Mouse (Mus musculus): Measurements from ENCODE around the gene Ldhd.

Ldhd gene

GRCm38 (mm10) chr8:111594951-111595350, 35.2 kb downstream of the Ldhd start:
- peak; percentile 59 for DNase-seq (ENCODE audit: low read depth)

DNA sequence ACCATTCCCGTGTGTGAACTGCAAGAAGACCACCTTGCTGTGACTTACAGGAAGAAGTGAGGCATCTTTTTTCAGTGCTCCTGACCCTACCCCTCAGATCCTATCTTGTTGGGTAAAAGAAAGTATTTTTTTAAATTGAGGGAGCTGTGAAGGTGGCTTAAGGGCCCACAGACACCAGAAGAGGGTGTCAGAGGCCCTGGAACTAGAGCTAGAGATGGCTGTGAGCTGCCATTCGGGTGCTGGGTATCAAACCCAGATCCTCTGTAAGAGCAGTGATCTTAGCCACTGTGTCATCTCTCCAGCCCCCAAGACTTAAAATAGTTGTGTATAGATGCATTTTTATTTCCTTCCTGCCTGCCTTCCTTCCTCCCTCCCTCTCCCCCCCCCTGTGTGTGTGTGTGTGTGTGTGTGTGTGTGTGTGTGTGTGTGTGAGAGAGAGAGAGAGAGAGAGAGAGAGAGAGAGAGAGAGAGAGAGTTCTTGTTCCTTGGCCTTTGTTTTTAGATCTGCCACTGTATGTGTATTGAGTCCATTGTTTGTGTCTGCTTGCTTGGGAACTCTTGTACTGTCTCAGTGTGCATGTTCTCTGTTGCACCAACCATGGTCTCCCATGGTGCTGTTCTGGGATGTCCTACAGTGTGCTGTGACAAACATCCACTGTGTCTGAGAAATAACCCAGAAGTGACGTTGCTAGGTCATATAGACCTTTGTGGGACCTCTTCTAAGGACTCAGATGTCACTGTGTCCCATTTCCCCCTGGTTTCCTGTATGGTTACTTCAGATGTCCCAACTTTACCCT, 35.9 kb downstream of the Ldhd start:
- DNase-seq (ENCODE audit: low read depth), result peak; percentile 74

GRCm38 (mm10) chr8:111592390-111592910, 37.7 kb downstream of the Ldhd start:
- DNase-seq (ENCODE audit: low read depth), result no peak

- no peak for DNase-seq (ENCODE audit: low read depth)
Measured at GRCm38 (mm10) chr8:111591176-111591575, 39.0 kb downstream of the Ldhd start.

- DNase-seq (ENCODE audit: low read depth), result no peak
Measured at GRCm38 (mm10) chr8:111590214-111590613, 40.0 kb downstream of the Ldhd start.

DNA sequence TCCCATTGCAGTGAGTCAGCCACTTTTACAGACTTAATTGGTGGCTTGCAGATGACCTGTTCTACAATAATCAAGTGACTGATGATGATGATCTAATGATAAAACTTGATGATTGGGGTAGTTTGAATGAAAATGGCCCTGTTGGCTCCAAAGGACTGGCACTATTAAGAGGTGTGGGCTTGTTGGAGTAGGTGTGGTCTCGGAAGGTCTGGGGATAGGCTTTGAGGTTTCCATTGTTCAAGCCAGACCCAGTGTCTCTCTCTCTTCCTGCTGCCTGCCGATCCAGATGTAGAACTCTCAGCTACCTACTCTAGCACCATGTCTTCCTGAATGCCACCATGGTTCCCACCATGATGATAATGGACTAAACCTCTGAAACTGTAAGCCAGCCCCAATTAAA, 41.8 kb downstream of the Ldhd start:
- DNase-seq (ENCODE audit: low read depth), result no peak

GRCm38 (mm10) chr8:111587545-111588094, 42.6 kb downstream of the Ldhd start:
- DNase-seq (ENCODE audit: low read depth), result peak; percentile 33

GRCm38 (mm10) chr8:111584946-111585345, 45.2 kb downstream of the Ldhd start:
- DNase-seq (ENCODE audit: low read depth), result peak; percentile 54

DNA sequence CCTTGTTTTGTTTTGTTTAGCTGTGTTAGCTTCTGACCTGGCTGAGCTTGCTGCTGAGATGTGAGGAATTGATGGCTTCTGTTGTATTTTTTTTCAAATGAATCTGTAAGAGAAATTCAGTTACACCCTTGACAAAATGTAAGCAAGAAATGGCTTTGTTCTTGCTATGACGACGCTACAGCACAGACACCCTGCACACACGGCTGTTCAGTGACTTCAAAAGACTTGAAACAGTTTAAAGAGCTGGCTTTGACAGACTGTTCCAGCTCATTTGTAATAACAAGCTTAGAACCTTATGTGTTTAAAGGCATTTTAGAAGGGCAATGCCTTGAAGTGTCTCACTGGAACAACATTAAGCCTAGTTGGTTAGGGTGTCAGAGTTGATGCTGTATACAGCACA, 47.8 kb downstream of the Ldhd start:
- peak; percentile 91 for DNase-seq (ENCODE audit: low read depth)

GRCm38 (mm10) chr8:111580306-111580705, 49.9 kb downstream of the Ldhd start:
- no peak for DNase-seq (ENCODE audit: low read depth)

DNA sequence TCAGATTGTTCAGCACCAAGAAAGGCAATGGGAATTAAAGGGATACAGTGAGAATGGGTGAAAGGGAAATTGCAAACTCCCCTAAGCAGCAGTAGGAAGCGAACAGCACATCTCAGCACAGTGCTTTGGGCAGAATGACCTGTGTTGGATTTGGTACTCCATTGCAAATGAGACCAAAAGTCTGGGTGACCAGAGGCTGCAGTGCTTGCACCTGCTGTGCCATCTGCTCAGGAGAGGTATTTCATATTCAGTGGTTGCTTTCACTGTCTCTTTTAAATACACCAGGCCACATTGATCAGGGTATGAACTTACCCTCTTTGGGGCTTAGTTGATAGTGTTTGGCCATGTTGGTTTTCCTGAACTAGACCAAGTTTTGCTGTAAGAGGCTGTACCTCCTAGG, 50.9 kb downstream of the Ldhd start:
- no peak for DNase-seq (ENCODE audit: low read depth)

- peak; percentile 74 for DNase-seq (ENCODE audit: low read depth)
Measured at GRCm38 (mm10) chr8:111577880-111578533, 52.2 kb downstream of the Ldhd start.

GRCm38 (mm10) chr8:111576501-111576900, 53.7 kb downstream of the Ldhd start:
- peak; percentile 74 for DNase-seq (ENCODE audit: low read depth)

DNA sequence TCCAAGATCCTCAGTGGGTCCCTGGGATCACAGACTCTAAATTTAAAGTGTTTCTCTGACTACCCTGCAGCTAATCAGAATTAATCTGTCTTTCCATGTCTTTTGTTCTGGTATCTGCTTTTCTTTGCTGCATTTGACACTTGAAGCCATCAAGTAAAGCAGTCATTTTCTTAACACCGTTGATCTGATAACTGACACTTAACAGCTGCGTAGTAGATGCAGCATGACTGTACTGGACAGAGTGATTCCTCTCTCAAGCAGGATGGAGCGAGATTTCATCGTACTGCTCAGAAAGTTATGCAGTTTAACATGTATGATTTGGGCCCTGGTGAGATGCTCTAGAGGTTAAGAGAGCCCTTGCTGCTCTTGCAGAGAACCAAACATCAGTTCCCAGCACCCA, 54.7 kb downstream of the Ldhd start:
- no peak for DNase-seq (ENCODE audit: low read depth)

DNA sequence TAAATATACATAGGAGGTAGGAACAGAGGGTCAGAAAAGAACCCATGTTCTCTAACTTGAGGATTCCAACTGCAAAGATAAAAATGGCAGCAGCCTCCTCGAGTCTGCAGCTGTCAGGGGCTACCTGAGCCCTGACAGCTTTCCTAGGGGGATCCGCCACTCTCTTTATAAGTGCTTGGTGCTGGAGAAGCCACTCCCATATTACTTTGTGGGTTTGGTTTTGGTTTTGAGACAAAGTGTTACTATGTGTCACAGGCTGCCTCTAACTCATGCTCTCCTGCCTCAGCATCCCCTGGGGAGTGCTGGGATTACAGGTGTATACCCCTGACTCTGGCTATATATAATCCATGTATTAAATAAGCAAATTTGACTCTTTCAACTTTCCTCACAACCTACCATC, 56.2 kb downstream of the Ldhd start:
- DNase-seq (ENCODE audit: low read depth), result peak; percentile 66
